Mouse (Mus musculus): ENCODE data around the gene Timp3. TPM values are rescaled to one million over a fixed set of nuclear protein-coding genes. Genes with fewer than 3 reads are reported as not detected.

The Timp3 gene
- polyA plus RNA-seq, 1 experiment from 2014 or later: 21.1 TPM

GRCm38 (mm10) chr10:86342151-86342550 is 42.0 kb downstream of the Timp3 start:
- 84% methylated on average over 4 of the region's 4 CpGs for whole genome bisulfite sequencing
- Histone ChIP-seq H3K27ac (ENCODE audit: low read depth, low read length) (no peak overlapping the region), H3K9ac (ENCODE audit: low read length) (no peak overlapping the region), H3K4me1 (replicated peaks; ENCODE audit: control insufficient read depth, insufficient read depth, low read length) (0 out of 2 replicates have a peak, but pooled peaks cover 2% of the 10 kb centered on the region), H3K27me3 (ENCODE audit: control insufficient read depth, insufficient read depth, low read length) (no peaks in the 10 kb centered on the region), H3K9me3 (ENCODE audit: control insufficient read depth, low read length) (no peaks in the 10 kb centered on the region), H3K4me3 (ENCODE audit: low read depth, low read length) (no peak overlapping the region), H3K36me3 (ENCODE audit: control insufficient read depth, insufficient read depth, low read length) (no peaks in the 10 kb centered on the region), H3K4me2 (ENCODE audit: low read depth, low read length, severe bottlenecking) (no peak overlapping the region)
- ATAC-seq (replicated peaks; ENCODE audit: low FRiP score): no peak
- no peak for DNase-seq (ENCODE audit: low spot score)

GRCm38 (mm10) chr10:86342713-86343112 is 42.5 kb downstream of the Timp3 start:
- DNase-seq (ENCODE audit: low spot score) (no peak), ATAC-seq (replicated peaks; ENCODE audit: low FRiP score) (no peak)
- Histone ChIP-seq H3K27ac (ENCODE audit: low read depth, low read length) (no peak overlapping the region), H3K9me3 (ENCODE audit: control insufficient read depth, low read length) (no peaks in the 10 kb centered on the region), H3K9ac (ENCODE audit: low read length) (no peak overlapping the region), H3K4me3 (ENCODE audit: low read depth, low read length) (no peak overlapping the region), H3K36me3 (ENCODE audit: control insufficient read depth, insufficient read depth, low read length) (no peaks in the 10 kb centered on the region), H3K4me2 (ENCODE audit: low read depth, low read length, severe bottlenecking) (no peak overlapping the region), H3K4me1 (replicated peaks; ENCODE audit: control insufficient read depth, insufficient read depth, low read length) (0 out of 2 replicates have a peak, but pooled peaks cover 2% of the 10 kb centered on the region), H3K27me3 (ENCODE audit: control insufficient read depth, insufficient read depth, low read length) (no peaks in the 10 kb centered on the region)
- WGBS: 79% methylated on average over 7 of the region's 7 CpGs

GRCm38 (mm10) chr10:86343362-86343761 is 43.2 kb downstream of the Timp3 start:
- H3K27ac ChIP-seq (ENCODE audit: low read depth, low read length): no peak overlapping the region
- ATAC-seq (replicated peaks; ENCODE audit: low FRiP score) (no peak), DNase-seq (ENCODE audit: low spot score) (no peak)
- H3K36me3 ChIP-seq (ENCODE audit: control insufficient read depth, insufficient read depth, low read length): no peaks in the 10 kb centered on the region
- H3K9me3 ChIP-seq (ENCODE audit: control insufficient read depth, low read length): no peaks in the 10 kb centered on the region
- 0 out of 2 replicates have a peak, but pooled peaks cover 2% of the 10 kb centered on the region for H3K4me1 ChIP-seq (replicated peaks; ENCODE audit: control insufficient read depth, insufficient read depth, low read length)
- no peak overlapping the region for H3K4me3 ChIP-seq (ENCODE audit: low read depth, low read length)
- 93% methylated on average over 6 of the region's 6 CpGs for WGBS
- H3K4me2 ChIP-seq (ENCODE audit: low read depth, low read length, severe bottlenecking): no peak overlapping the region
- H3K9ac ChIP-seq (ENCODE audit: low read length): no peak overlapping the region
- H3K27me3 ChIP-seq (ENCODE audit: control insufficient read depth, insufficient read depth, low read length): no peaks in the 10 kb centered on the region

GRCm38 (mm10) chr10:86343931-86344330 is 43.8 kb downstream of the Timp3 start:
- DNase-seq (ENCODE audit: low spot score) (no peak), ATAC-seq (replicated peaks; ENCODE audit: low FRiP score) (no peak)
- Histone ChIP-seq H3K27me3 (ENCODE audit: control insufficient read depth, insufficient read depth, low read length) (no peaks in the 10 kb centered on the region), H3K36me3 (ENCODE audit: control insufficient read depth, insufficient read depth, low read length) (no peaks in the 10 kb centered on the region), H3K4me1 (replicated peaks; ENCODE audit: control insufficient read depth, insufficient read depth, low read length) (0 out of 2 replicates have a peak, but pooled peaks cover 2% of the 10 kb centered on the region), H3K27ac (ENCODE audit: low read depth, low read length) (no peak overlapping the region), H3K4me2 (ENCODE audit: low read depth, low read length, severe bottlenecking) (no peak overlapping the region), H3K9me3 (ENCODE audit: control insufficient read depth, low read length) (no peaks in the 10 kb centered on the region), H3K9ac (ENCODE audit: low read length) (no peak overlapping the region), H3K4me3 (ENCODE audit: low read depth, low read length) (no peak overlapping the region)
- 92% methylated on average over 7 of the region's 7 CpGs for WGBS

- H3K36me3 ChIP-seq (ENCODE audit: control insufficient read depth, insufficient read depth, low read length): no peaks in the 10 kb centered on the region
- no peak overlapping the region for H3K4me2 ChIP-seq (ENCODE audit: low read depth, low read length, severe bottlenecking)
- H3K9me3 ChIP-seq (ENCODE audit: control insufficient read depth, low read length): no peaks in the 10 kb centered on the region
- H3K27me3 ChIP-seq (ENCODE audit: control insufficient read depth, insufficient read depth, low read length): no peaks in the 10 kb centered on the region
- no peak for DNase-seq (ENCODE audit: low spot score)
- ATAC-seq (replicated peaks; ENCODE audit: low FRiP score): no peak
- H3K4me1 ChIP-seq (replicated peaks; ENCODE audit: control insufficient read depth, insufficient read depth, low read length): 0 out of 2 replicates have a peak, but pooled peaks cover 2% of the 10 kb centered on the region
- 85% methylated on average over 6 of the region's 6 CpGs for WGBS
- no peak overlapping the region for H3K4me3 ChIP-seq (ENCODE audit: low read depth, low read length)
- no peak overlapping the region for H3K9ac ChIP-seq (ENCODE audit: low read length)
- no peak overlapping the region for H3K27ac ChIP-seq (ENCODE audit: low read depth, low read length)
Measured at GRCm38 (mm10) chr10:86344654-86345053, 44.5 kb downstream of the Timp3 start.

GRCm38 (mm10) chr10:86345645-86346044 is 45.5 kb downstream of the Timp3 start:
- 92% methylated on average over 9 of the region's 9 CpGs for WGBS
- ATAC-seq (replicated peaks; ENCODE audit: low FRiP score) (no peak), DNase-seq (ENCODE audit: low spot score) (no peak)
- H3K4me2 ChIP-seq (ENCODE audit: low read depth, low read length, severe bottlenecking): no peak overlapping the region
- no peak overlapping the region for H3K9ac ChIP-seq (ENCODE audit: low read length)
- no peaks in the 10 kb centered on the region for H3K27me3 ChIP-seq (ENCODE audit: control insufficient read depth, insufficient read depth, low read length)
- no peak overlapping the region for H3K4me3 ChIP-seq (ENCODE audit: low read depth, low read length)
- H3K36me3 ChIP-seq (ENCODE audit: control insufficient read depth, insufficient read depth, low read length): no peaks in the 10 kb centered on the region
- 0 out of 2 replicates have a peak, but pooled peaks cover 2% of the 10 kb centered on the region for H3K4me1 ChIP-seq (replicated peaks; ENCODE audit: control insufficient read depth, insufficient read depth, low read length)
- no peaks in the 10 kb centered on the region for H3K9me3 ChIP-seq (ENCODE audit: control insufficient read depth, low read length)
- H3K27ac ChIP-seq (ENCODE audit: low read depth, low read length): no peak overlapping the region

GRCm38 (mm10) chr10:86346235-86346840 is 46.2 kb downstream of the Timp3 start:
- Histone ChIP-seq H3K4me3 (ENCODE audit: low read depth, low read length) (no peak overlapping the region), H3K27me3 (ENCODE audit: control insufficient read depth, insufficient read depth, low read length) (no peaks in the 10 kb centered on the region), H3K9ac (ENCODE audit: low read length) (no peak overlapping the region), H3K36me3 (ENCODE audit: control insufficient read depth, insufficient read depth, low read length) (no peaks in the 10 kb centered on the region), H3K4me2 (ENCODE audit: low read depth, low read length, severe bottlenecking) (no peak overlapping the region), H3K4me1 (replicated peaks; ENCODE audit: control insufficient read depth, insufficient read depth, low read length) (0 out of 2 replicates have a peak, but pooled peaks cover 2% of the 10 kb centered on the region), H3K9me3 (ENCODE audit: control insufficient read depth, low read length) (no peaks in the 10 kb centered on the region), H3K27ac (ENCODE audit: low read depth, low read length) (no peak overlapping the region)
- WGBS: 85% methylated on average over 3 of the region's 3 CpGs
- DNase-seq (ENCODE audit: low spot score): no peak
- no peak for ATAC-seq (replicated peaks; ENCODE audit: low FRiP score)

GRCm38 (mm10) chr10:86351287-86351686 is 51.1 kb downstream of the Timp3 start:
- Histone ChIP-seq H3K36me3 (ENCODE audit: control insufficient read depth, insufficient read depth, low read length) (no peaks in the 10 kb centered on the region), H3K27ac (ENCODE audit: low read depth, low read length) (no peak overlapping the region), H3K9ac (ENCODE audit: low read length) (no peak overlapping the region), H3K4me2 (ENCODE audit: low read depth, low read length, severe bottlenecking) (no peak overlapping the region), H3K4me1 (replicated peaks; ENCODE audit: control insufficient read depth, insufficient read depth, low read length) (no peaks in the 10 kb centered on the region), H3K4me3 (ENCODE audit: low read depth, low read length) (no peak overlapping the region), H3K27me3 (ENCODE audit: control insufficient read depth, insufficient read depth, low read length) (no peaks in the 10 kb centered on the region), H3K9me3 (ENCODE audit: control insufficient read depth, low read length) (no peaks in the 10 kb centered on the region)
- 83% methylated on average over 2 of the region's 2 CpGs for WGBS
- ATAC-seq (replicated peaks; ENCODE audit: low FRiP score) (no peak), DNase-seq (ENCODE audit: low spot score) (no peak)

- Histone ChIP-seq H3K4me3 (ENCODE audit: low read depth, low read length) (no peak overlapping the region), H3K27ac (ENCODE audit: low read depth, low read length) (no peak overlapping the region), H3K9ac (ENCODE audit: low read length) (no peak overlapping the region), H3K27me3 (ENCODE audit: control insufficient read depth, insufficient read depth, low read length) (no peaks in the 10 kb centered on the region), H3K4me1 (replicated peaks; ENCODE audit: control insufficient read depth, insufficient read depth, low read length) (no peaks in the 10 kb centered on the region), H3K4me2 (ENCODE audit: low read depth, low read length, severe bottlenecking) (no peak overlapping the region), H3K36me3 (ENCODE audit: control insufficient read depth, insufficient read depth, low read length) (no peaks in the 10 kb centered on the region), H3K9me3 (ENCODE audit: control insufficient read depth, low read length) (no peaks in the 10 kb centered on the region)
- no peak for ATAC-seq (replicated peaks; ENCODE audit: low FRiP score)
- DNase-seq (ENCODE audit: low spot score): no peak
- 89% methylated on average over 3 of the region's 3 CpGs for WGBS
Measured at GRCm38 (mm10) chr10:86352521-86352920, 52.3 kb downstream of the Timp3 start.
